Mouse (Mus musculus): ENCODE measurements around the gene Tpp1.

Gene Tpp1

GRCm38 (mm10) chr7:105751491-105752433, at the start of gene Tpp1:
Gene Tpp1, minus strand, starts transcription at chr7:105752235.
- peak; percentile 97 for DNase-seq (ENCODE audit: low spot score)

- no peak for DNase-seq (ENCODE audit: low spot score)
Observed at GRCm38 (mm10) chr7:105796972-105797371, 44.9 kb upstream of the Tpp1 start.

GRCm38 (mm10) chr7:105795759-105796366, 43.8 kb upstream of the Tpp1 start:
- no peak for DNase-seq (ENCODE audit: low spot score)

GRCm38 (mm10) chr7:105793701-105794100, 41.7 kb upstream of the Tpp1 start:
- DNase-seq (ENCODE audit: low spot score) = no peak

- DNase-seq (ENCODE audit: low spot score) = no peak
Observed at GRCm38 (mm10) chr7:105791147-105791546, 39.1 kb upstream of the Tpp1 start.

- no peak for DNase-seq (ENCODE audit: low spot score)
Observed at GRCm38 (mm10) chr7:105787285-105788140, 35.5 kb upstream of the Tpp1 start, which contains the start of gene Dchs1. Gene Dchs1, minus strand, starts transcription at chr7:105787654.

GRCm38 (mm10) chr7:105786506-105787284, 34.7 kb upstream of the Tpp1 start:
- no peak for DNase-seq (ENCODE audit: low spot score)

GRCm38 (mm10) chr7:105784556-105784955, 32.5 kb upstream of the Tpp1 start:
- no peak for DNase-seq (ENCODE audit: low spot score)

GRCm38 (mm10) chr7:105783861-105784260, 31.8 kb upstream of the Tpp1 start:
- no peak for DNase-seq (ENCODE audit: low spot score)

- DNase-seq (ENCODE audit: low spot score) = no peak
Observed at GRCm38 (mm10) chr7:105778553-105779265, 26.7 kb upstream of the Tpp1 start.

GRCm38 (mm10) chr7:105777797-105778552, 25.9 kb upstream of the Tpp1 start:
- no peak for DNase-seq (ENCODE audit: low spot score)

GRCm38 (mm10) chr7:105777316-105777715, 25.3 kb upstream of the Tpp1 start:
- no peak for DNase-seq (ENCODE audit: low spot score)

GRCm38 (mm10) chr7:105776026-105776425, 24.0 kb upstream of the Tpp1 start:
- no peak for DNase-seq (ENCODE audit: low spot score)

GRCm38 (mm10) chr7:105774661-105775060, 22.6 kb upstream of the Tpp1 start:
- no peak for DNase-seq (ENCODE audit: low spot score)

- DNase-seq (ENCODE audit: low spot score) = no peak
Observed at GRCm38 (mm10) chr7:105773041-105773440, 21.0 kb upstream of the Tpp1 start.

- no peak for DNase-seq (ENCODE audit: low spot score)
Observed at GRCm38 (mm10) chr7:105772331-105772730, 20.3 kb upstream of the Tpp1 start.

- no peak for DNase-seq (ENCODE audit: low spot score)
Observed at GRCm38 (mm10) chr7:105769959-105770358, 17.9 kb upstream of the Tpp1 start.

- DNase-seq (ENCODE audit: low spot score) = no peak
Observed at GRCm38 (mm10) chr7:105767729-105768165, 15.7 kb upstream of the Tpp1 start.

- no peak for DNase-seq (ENCODE audit: low spot score)
Observed at GRCm38 (mm10) chr7:105764331-105764730, 12.3 kb upstream of the Tpp1 start.

All from layer of hippocampus, adult 11-12 months (tissue).